22 mouse cellular contexts compared by ENCODE assay signal in the genomic region with DNA sequence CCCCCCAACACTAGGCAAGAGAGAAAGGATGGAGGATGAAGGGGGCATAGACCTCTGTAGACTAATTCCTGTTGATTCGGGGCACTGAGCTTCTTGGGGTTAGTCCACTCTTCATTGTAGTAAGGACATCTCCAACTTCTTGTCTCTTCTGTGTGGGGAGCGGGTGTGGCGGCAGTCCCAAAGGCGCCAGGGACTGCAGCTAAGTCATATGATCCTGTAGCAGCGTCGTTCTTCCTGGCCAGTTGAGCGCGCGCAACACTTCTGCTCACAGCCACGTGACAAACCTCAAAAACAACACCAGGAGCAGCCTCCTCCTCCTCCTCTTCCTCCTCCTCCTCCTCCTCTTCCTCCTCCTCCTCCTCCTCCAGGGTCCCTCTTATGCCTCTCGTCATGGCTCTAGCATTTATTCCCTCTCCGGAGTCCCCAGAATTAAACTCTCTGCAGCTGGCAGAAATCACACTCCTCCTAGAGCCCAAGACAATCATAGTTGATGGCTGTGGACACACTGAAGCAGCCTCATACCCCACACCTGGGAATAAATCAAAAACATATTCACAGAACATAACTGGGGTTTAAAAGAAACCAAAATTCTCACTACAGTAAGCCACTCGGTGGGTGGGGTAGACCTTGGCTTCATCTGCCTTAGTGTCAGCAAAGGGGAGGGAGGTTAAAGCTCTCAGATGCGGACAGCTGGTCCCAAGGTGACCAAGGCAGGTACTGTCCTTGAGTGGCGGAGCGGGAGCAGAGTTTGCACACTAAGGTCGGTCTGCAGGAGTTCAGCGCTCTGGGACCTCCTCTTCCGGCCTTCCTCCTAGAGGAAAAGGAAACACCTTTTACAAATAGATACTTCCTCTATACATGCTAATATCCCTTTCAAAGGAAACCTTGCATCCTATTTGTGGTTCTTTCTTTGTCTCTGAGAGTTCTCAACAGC. TPM values are rescaled to one million over a fixed set of nuclear protein-coding genes. Genes with fewer than 3 reads are reported as not detected.
DNase-seq lines count a peak whose midpoint lies in the region; ATAC-seq and TF ChIP-seq lines count a peak whose summit lies in the region.
"Had no signal": no experiment of that assay in that cellular context is flagged by ENCODE, and none has a peak within 500 bp of the region (broad histone marks: within the 10 kb centered on the region; RNA-seq: fewer than 3 reads in every experiment).

No protein-coding gene starts in this region.

- DNase-seq in heart, adult 11 months = peak; percentile 92
- peak; percentile 5 for DNase-seq in 416B (ENCODE audit: low read depth)
- no peak for DNase-seq in forebrain, embryonic 14.5 days (ENCODE audit: low spot score)
- DNase-seq in ovary, adult 18-20 months (ENCODE audit: low spot score) = no peak
- DNase-seq: adrenal gland, postnatal 10 days; cerebellum, adult 9-10 months; heart, adult 2 months; retina, postnatal 1 day had no signal

- no peak overlapping the region for H3ac ChIP-seq in myocyte (ENCODE audit: control insufficient read depth, insufficient read length)

- TF ChIP-seq CTCF in bone marrow, adult 2 months (IDR thresholded peaks at IDR 0.05; ENCODE audit: control insufficient read depth, insufficient read depth, low read length) = no peak

- no peak overlapping the region for H3K4me3 ChIP-seq in heart, embryonic 11.5 days (ENCODE audit: low read depth, low read length)
- H3K4me3 ChIP-seq in bone marrow, adult 2 months (replicated peaks; ENCODE audit: control insufficient read depth, low read depth, low read length) = no peak overlapping the region
- H3K4me3 ChIP-seq in myocyte = no peak overlapping the region
- H3K4me3 ChIP-seq in forebrain, embryonic 14.5 days (ENCODE audit: low read depth, low read length) = no peak overlapping the region
- H3K4me3 ChIP-seq: forebrain, embryonic 15.5 days; heart, adult 2 months; limb, embryonic 15.5 days; neural tube, embryonic 13.5 days had no signal

- H3K4me1 ChIP-seq in heart, embryonic 11.5 days (ENCODE audit: control insufficient read depth, insufficient read depth, low read length) = peaks cover 4% of the 10 kb centered on the region; the same call in 1 of the 2 replicates
- peaks cover 1% of the 10 kb centered on the region for H3K4me1 ChIP-seq in bone marrow, adult 2 months (ENCODE audit: control insufficient read depth, insufficient read depth, low read length)
- no peaks in the 10 kb centered on the region for H3K4me1 ChIP-seq in forebrain, embryonic 14.5 days (ENCODE audit: control insufficient read depth, insufficient read depth, low read length)

- 78% methylated on average over 19 of the region's 19 CpGs for WGBS in heart, embryonic 11.5 days (ENCODE audit: insufficient replicate concordance)
- 24% methylated on average over 19 of the region's 19 CpGs for WGBS in bone marrow, adult 2 months
- 84% methylated on average over 19 of the region's 19 CpGs for whole genome bisulfite sequencing in forebrain, embryonic 14.5 days

- no peaks in the 10 kb centered on the region for H3K27me3 ChIP-seq in heart, embryonic 11.5 days (ENCODE audit: control insufficient read depth, insufficient read depth, low read length)
- H3K27me3 ChIP-seq in myocyte (ENCODE audit: control insufficient read depth, insufficient read depth, insufficient read length) = peaks cover 4% of the 10 kb centered on the region
- no peaks in the 10 kb centered on the region for H3K27me3 ChIP-seq in forebrain, embryonic 14.5 days (replicated peaks; ENCODE audit: control insufficient read depth, insufficient read depth, low read length)
- H3K27me3 ChIP-seq: forebrain, embryonic 15.5 days; limb, embryonic 15.5 days; neural tube, embryonic 13.5 days had no signal

- ATAC-seq in heart, embryonic 11.5 days (replicated peaks; ENCODE audit: insufficient number of reproducible peaks, low FRiP score, low TSS enrichment) = no peak
- no peak for ATAC-seq in forebrain, embryonic 14.5 days
- ATAC-seq in megakaryocyte-erythroid progenitor cell, adult 5-6 weeks (replicated peaks; ENCODE audit: low FRiP score, low TSS enrichment, poor library complexity, severe bottlenecking) = no peak
- ATAC-seq: forebrain, embryonic 15.5 days; hindbrain, postnatal 0 days had no signal

- TF ChIP-seq POLR2A in bone marrow, adult 2 months (IDR thresholded peaks at IDR 0.05; ENCODE audit: borderline replicate concordance, control insufficient read depth, low read depth, low read length) = no peak
- no peak for TF ChIP-seq POLR2A in myocyte (IDR thresholded peaks at IDR 0.05; ENCODE audit: insufficient read length, low read depth)

- H3K36me3 ChIP-seq in heart, embryonic 11.5 days (ENCODE audit: control insufficient read depth, insufficient read depth, low read length) = no peaks in the 10 kb centered on the region
- no peaks in the 10 kb centered on the region for H3K36me3 ChIP-seq in myocyte (ENCODE audit: control insufficient read depth, insufficient read depth)
- H3K36me3 ChIP-seq in forebrain, embryonic 14.5 days (ENCODE audit: control insufficient read depth, insufficient read depth, low read length) = no peaks in the 10 kb centered on the region
- H3K36me3 ChIP-seq: forebrain, embryonic 15.5 days; limb, embryonic 15.5 days; neural tube, embryonic 13.5 days had no signal

- no peak overlapping the region for H3K9ac ChIP-seq in heart, embryonic 11.5 days (ENCODE audit: low read depth, low read length)
- H3K9ac ChIP-seq in forebrain, embryonic 14.5 days (ENCODE audit: low read length) = no peak overlapping the region
- H3K9ac ChIP-seq: forebrain, embryonic 15.5 days; limb, embryonic 15.5 days; neural tube, embryonic 13.5 days had no signal

- no peaks in the 10 kb centered on the region for H3K9me3 ChIP-seq in heart, embryonic 11.5 days (replicated peaks; ENCODE audit: control insufficient read depth, low read length)
- H3K9me3 ChIP-seq in forebrain, embryonic 14.5 days (replicated peaks; ENCODE audit: control insufficient read depth, low read length) = no peaks in the 10 kb centered on the region
- H3K9me3 ChIP-seq: forebrain, embryonic 15.5 days; limb, embryonic 15.5 days; neural tube, embryonic 13.5 days had no signal

- H3K27ac ChIP-seq in heart, embryonic 11.5 days (ENCODE audit: low read depth, low read length) = no peak overlapping the region
- H3K27ac ChIP-seq in bone marrow, adult 2 months (ENCODE audit: control insufficient read depth, insufficient read depth, low read depth, low read length, poor library complexity) = peak overlapping the region; percentile 64
- H3K27ac ChIP-seq in forebrain, embryonic 14.5 days (ENCODE audit: low read depth, low read length) = no peak overlapping the region
- H3K27ac ChIP-seq: forebrain, embryonic 15.5 days; heart, adult 2 months; hindbrain, postnatal 0 days; kidney, postnatal 0 days; limb, embryonic 15.5 days; macrophage; neural tube, embryonic 13.5 days; stomach, postnatal 0 days had no signal

- no peaks in the 10 kb centered on the region for H3K79me2 ChIP-seq in myocyte (ENCODE audit: control insufficient read depth, insufficient read depth)

- no peak overlapping the region for H3K4me2 ChIP-seq in heart, embryonic 11.5 days
- H3K4me2 ChIP-seq in myocyte (ENCODE audit: low read depth) = peak overlapping the region; percentile 2
- no peak overlapping the region for H3K4me2 ChIP-seq in forebrain, embryonic 14.5 days (ENCODE audit: low read length)
- H3K4me2 ChIP-seq: forebrain, embryonic 15.5 days; limb, embryonic 15.5 days; neural tube, embryonic 13.5 days had no signal

TF ChIP-seq in myocyte, 11 proteins besides CTCF, POLR2A, EP300 and RAD21:
- no peak for TF ChIP-seq CEBPB (IDR thresholded peaks at IDR 0.05; ENCODE audit: insufficient read depth, poor library complexity, severe bottlenecking)

RNA-seq across cellular contexts. Expression of gene Cd2, which starts 3.1 kb away (rescaled TPM):
- 0.20 TPM in 1 of 2 replicates, not detected in the other for polyA plus RNA-seq in heart, embryonic 11.5 days (2014; fragmentation: Nextera tagmentation; extraction: Ambion mirVana)
- polyA plus RNA-seq in bone marrow, adult 2 months (2011; ENCODE audit: insufficient read depth, insufficient read length, low replicate concordance, missing spikeins) = 10.9 and 29.0 TPM in 2 replicates
- not detected for polyA plus RNA-seq in myocyte (2012; fragmentation: generic; extraction: Trizol)
- 0.30 and 0.45 TPM in 2 replicates for polyA plus RNA-seq in forebrain, embryonic 14.5 days (2014; fragmentation: Nextera tagmentation; extraction: Ambion mirVana)
- 0.35 and 6.1 TPM in 2 replicates for total RNA-seq in megakaryocyte-erythroid progenitor cell, adult 5-6 weeks (2014; fragmentation: Nextera tagmentation)
- total RNA-seq in megakaryocyte-erythroid progenitor cell, adult 5-6 weeks (2017) = 0.19 and 14.4 TPM in 2 replicates
- total RNA-seq: hindbrain, postnatal 0 days; left cerebral cortex, postnatal 14 days; MEL; midbrain, postnatal 0 days had no signal
- polyA plus RNA-seq: hindbrain, postnatal 0 days; kidney, postnatal 0 days; limb, embryonic 15.5 days; stomach, postnatal 0 days had no signal

Comparison
In these comparisons a context has a peak if more than half of its experiments do, and no peak if none do; other contexts are left out.
1. DNase-seq: peak in heart, adult 11 months (single experiment) and 416B (single experiment); none in forebrain, embryonic 14.5 days (single experiment) and ovary, adult 18-20 months (single experiment).